Mouse (Mus musculus) G1E (cell line): Measurements from ENCODE around the gene AU022252.

Experiments used
- CTCF ChIP-seq: IDR thresholded peaks from 2 replicates; pipeline ENCODE4 v1.5.1; 2012; ENCODE audit warnings: low read depth, low read length, inconsistent platforms, mixed read lengths
- GATA1 ChIP-seq: IDR thresholded peaks from 2 replicates; pipeline ENCODE4 v1.6.1; 2012; ENCODE audit warnings: borderline replicate concordance, low read length, inconsistent platforms, mixed read lengths
- POLR2AphosphoS5 ChIP-seq: IDR thresholded peaks from 2 replicates; pipeline ENCODE4 v1.6.1; 2012; ENCODE audit warnings: low read depth, low read length, inconsistent platforms; ENCODE audit not compliant: insufficient replicate concordance
- TAL1 ChIP-seq: conservative IDR thresholded peaks from 2 replicates; pipeline ENCODE4 v1.6.1; 2012; ENCODE audit warnings: low read depth, low read length, inconsistent platforms, mixed read lengths

DNA sequence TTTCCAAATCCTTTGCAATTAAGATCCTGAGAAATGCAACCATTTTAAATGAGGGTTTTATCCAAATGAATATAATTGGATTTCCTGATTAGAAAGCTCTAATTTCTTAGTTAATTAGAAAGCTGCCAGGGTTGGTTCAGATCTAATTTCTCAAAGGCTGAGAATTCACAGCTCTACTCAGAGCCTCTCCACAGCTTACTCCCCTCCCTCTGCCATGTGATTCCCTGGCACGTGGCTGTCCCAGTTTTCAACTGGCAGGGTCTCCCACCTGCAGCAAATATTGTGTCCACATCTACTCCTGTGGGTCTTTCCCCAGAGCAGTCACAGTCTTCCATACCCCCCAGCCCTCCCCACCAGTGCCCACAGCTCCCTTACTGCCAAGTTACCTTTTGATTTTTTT is 49.0 kb downstream of the AU022252 start:
- TF ChIP-seq CTCF, result no peak
- TF ChIP-seq GATA1, result no peak
- TF ChIP-seq POLR2AphosphoS5, result no peak
- TF ChIP-seq TAL1, result no peak
